Mouse (Mus musculus) small intestine, adult 2 months (tissue): ENCODE results near the gene Ripk1. TPM values are rescaled to one million over a fixed set of nuclear protein-coding genes. Genes with fewer than 3 reads are reported as not detected.

Experiments
- H3K27ac ChIP-seq: fragments of 200-500 bp; 2 replicates; pipeline ENCODE4 v1.5.1; 2012; ENCODE audit warnings: low read depth, low read length, control low read depth, inconsistent platforms; ENCODE audit not compliant: insufficient read depth
- H3K27me3 ChIP-seq: fragments of 200-500 bp; 2 replicates; pipeline ENCODE4 v1.6.1; 2012; ENCODE audit warnings: mild to moderate bottlenecking, moderate library complexity, low read length, inconsistent platforms; ENCODE audit not compliant: control insufficient read depth, insufficient read depth
- H3K36me3 ChIP-seq: fragments of 200-500 bp; 2 replicates; pipeline ENCODE4 v1.6.1; 2012; ENCODE audit warnings: mild to moderate bottlenecking, low read length, control low read depth, inconsistent platforms; ENCODE audit not compliant: control insufficient read depth, insufficient read depth
- H3K4me1 ChIP-seq: fragments of 200-500 bp; 2 replicates; pipeline ENCODE4 v1.6.1; 2012; ENCODE audit warnings: low read length, inconsistent platforms, mixed read lengths; ENCODE audit not compliant: control insufficient read depth, insufficient read depth, insufficient read length
- H3K4me3 ChIP-seq: fragments of 200-500 bp; 2 replicates; pipeline ENCODE4 v1.5.1; 2012; ENCODE audit warnings: low read depth, mild to moderate bottlenecking, control low read depth, inconsistent platforms, low read length, moderate library complexity
- CTCF ChIP-seq: fragments of 200-500 bp; IDR thresholded peaks from 2 replicates; pipeline ENCODE4 v1.5.1; 2012; ENCODE audit warnings: low read depth, mild to moderate bottlenecking, control low read depth, inconsistent platforms, low read length, moderate library complexity, mixed read lengths; ENCODE audit not compliant: insufficient replicate concordance, insufficient read length; ENCODE audit errors: extremely low read depth
- POLR2A ChIP-seq: fragments of 200-500 bp; IDR thresholded peaks from 2 replicates; pipeline ENCODE4 v1.6.1; 2012; ENCODE audit warnings: low read depth, mild to moderate bottlenecking, control low read depth, inconsistent platforms, low read length, moderate library complexity
- WGBS: fragments of 180-500 bp; shearing (Covaris S2); methylation state at CpG from one replicate; pipeline ENCODE4 v1.1.7; 2018; 5-methylcytosine and 5-hydroxymethylcytosine counted together
- polyA plus RNA-seq: library from polyadenylated mRNA; depleted of rRNA; stranded (reverse); fragments of >200 nt; gene quantifications from 2 replicates; pipeline ENCODE4 v1.2.3, GENCODE M21; 2012

Gene Ripk1
- polyA plus RNA-seq, 1 experiment = 18.8 TPM

DNA sequence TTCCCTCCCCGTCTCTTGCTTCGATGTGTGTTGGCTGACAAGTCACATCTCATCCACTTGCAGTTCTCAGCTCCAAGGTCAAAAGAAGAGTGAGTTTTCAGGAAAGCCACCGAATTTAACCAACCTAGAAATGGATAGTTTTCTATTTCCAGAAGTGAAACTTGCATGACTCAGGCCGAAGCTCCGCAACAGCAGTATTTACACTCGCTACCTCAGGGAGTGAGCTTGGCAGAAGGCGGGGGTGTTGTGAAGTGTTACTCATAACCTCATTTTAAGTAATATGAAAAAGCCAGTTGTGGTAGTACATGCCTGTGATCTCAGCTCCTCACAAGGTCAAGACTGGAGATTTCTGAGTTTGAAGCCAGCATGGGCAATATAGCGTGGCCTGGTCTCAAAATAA is 48.3 kb downstream of the Ripk1 start:
- 87% methylated on average over 8 of the region's 8 CpGs for WGBS
- H3K27ac ChIP-seq = no peak overlapping the region

DNA sequence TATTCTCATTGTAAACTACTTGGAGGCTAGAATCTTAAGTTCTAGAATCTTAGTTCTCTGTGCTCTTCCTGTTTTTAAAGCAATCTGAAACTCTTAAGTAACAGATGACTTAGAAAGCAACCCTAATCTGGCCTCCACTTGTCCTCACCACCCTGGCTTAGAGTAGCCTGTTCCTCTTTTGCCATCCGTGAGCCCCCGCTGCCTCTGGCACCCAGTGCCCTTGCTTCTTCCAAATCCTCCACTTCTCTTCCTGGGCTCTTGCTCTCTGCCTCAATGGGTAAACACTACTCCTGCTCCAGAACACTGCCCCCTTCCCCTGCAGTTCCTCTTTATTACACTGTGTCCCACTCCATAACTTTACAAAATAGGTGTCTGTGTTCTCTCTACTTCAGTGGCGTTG is 49.5 kb downstream of the Ripk1 start:
- TF ChIP-seq CTCF (no peak), POLR2A (no peak)
- peaks cover 4% of the 10 kb centered on the region for H3K36me3 ChIP-seq
- H3K4me1 ChIP-seq = peaks cover 5% of the 10 kb centered on the region; the same call in 1 of the 2 replicates
- H3K27ac ChIP-seq = no peak overlapping the region
- 91% methylated on average over 3 of the region's 3 CpGs for WGBS
- no peaks in the 10 kb centered on the region for H3K27me3 ChIP-seq
- H3K4me3 ChIP-seq = no peak overlapping the region

More for the DNA sequence above, 48.3 kb downstream of the Ripk1 start:
- TF ChIP-seq POLR2A (no peak), CTCF (no peak)
- Histone ChIP-seq H3K4me1 (peaks cover 5% of the 10 kb centered on the region; the same call in 1 of the 2 replicates), H3K4me3 (no peak overlapping the region), H3K36me3 (peaks cover 4% of the 10 kb centered on the region), H3K27me3 (no peaks in the 10 kb centered on the region)

DNA sequence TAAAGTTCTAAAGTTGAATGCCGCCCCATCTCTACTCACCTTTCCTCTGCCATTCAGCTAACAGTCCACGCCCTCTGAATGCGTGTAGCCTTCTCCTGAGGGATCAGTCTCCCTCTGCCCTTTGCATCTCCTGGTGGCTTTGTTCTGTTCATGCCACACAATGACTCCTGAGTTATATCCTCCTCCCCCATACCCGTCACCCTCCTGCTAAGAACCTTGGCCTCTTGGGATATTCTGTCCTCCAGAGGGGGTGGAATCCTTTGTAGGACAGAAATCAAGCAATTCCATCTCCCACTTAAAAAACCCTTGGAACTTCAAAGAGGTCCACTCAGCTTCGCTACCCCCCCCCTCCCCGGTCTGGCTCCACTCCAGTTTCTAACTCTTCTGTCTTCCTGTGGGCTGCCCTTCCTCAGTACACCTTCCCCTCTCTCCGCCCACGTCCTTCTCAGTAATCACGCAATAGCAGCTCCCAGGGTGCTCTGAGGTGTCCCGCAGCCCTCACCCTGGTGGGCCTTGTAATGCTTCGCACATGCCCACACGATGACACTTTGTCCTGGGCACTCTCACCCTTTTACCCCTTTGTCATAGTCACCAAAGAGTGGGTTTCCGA is 51.6 kb downstream of the Ripk1 start:
- TF ChIP-seq CTCF (no peak), POLR2A (no peak)
- Histone ChIP-seq H3K4me3 (no peak overlapping the region), H3K27me3 (no peaks in the 10 kb centered on the region), H3K4me1 (peaks cover 5% of the 10 kb centered on the region; the same call in 1 of the 2 replicates), H3K27ac (no peak overlapping the region), H3K36me3 (peaks cover 3% of the 10 kb centered on the region)
- WGBS = 86% methylated on average over 13 of the region's 13 CpGs

DNA sequence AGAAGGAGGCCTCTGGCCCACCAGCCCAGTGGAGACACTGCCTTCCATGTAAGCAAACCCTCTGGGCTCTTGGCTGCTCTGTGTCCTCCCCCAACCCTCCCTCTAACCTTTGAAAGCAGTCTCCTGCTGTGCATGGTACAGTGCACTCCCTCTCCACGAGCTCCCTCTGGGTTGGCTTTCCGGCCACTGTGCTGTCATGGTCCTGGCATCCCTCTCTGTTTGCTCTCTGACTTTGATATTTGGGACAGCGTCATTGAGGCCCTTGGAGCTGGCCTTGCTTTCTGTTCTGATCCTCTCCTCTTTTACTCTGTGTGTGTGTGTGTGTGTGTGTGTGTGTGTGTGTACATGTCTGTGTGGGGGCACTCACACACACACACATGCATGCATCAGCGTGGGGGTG is 52.2 kb downstream of the Ripk1 start:
- no peak overlapping the region for H3K27ac ChIP-seq
- H3K36me3 ChIP-seq = peaks cover 2% of the 10 kb centered on the region; the same call in 1 of the 2 replicates
- TF ChIP-seq CTCF (no peak), POLR2A (no peak)
- no peaks in the 10 kb centered on the region for H3K27me3 ChIP-seq
- H3K4me1 ChIP-seq = peaks cover 5% of the 10 kb centered on the region; the same call in 1 of the 2 replicates
- H3K4me3 ChIP-seq = no peak overlapping the region
- WGBS = 70% methylated on average over 4 of the region's 4 CpGs

DNA sequence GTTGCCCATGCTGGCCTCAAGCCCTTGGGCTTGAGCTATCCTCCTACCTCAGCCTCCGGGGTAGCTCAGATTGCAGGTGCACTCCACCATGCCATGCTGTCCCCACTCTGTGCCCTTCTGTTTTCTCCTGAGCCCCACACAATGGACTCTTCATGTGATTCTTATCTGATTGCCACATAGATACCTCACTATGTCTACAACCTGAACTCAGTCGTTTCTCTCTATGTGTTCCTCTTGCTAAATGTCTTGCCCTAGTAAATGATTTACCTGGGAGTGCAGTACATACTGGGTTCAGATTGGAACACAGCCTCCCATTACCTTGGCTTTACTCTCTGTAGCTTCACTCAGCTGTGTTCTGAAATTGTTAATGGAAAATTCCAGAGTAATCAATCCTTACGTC is 52.8 kb downstream of the Ripk1 start:
- H3K4me1 ChIP-seq = peaks cover 5% of the 10 kb centered on the region; the same call in 1 of the 2 replicates
- H3K4me3 ChIP-seq = no peak overlapping the region
- TF ChIP-seq CTCF = no peak
- no peak for TF ChIP-seq POLR2A
- H3K36me3 ChIP-seq = peaks cover 2% of the 10 kb centered on the region; the same call in 1 of the 2 replicates
- 28% methylated on average over 3 of the region's 3 CpGs for WGBS
- H3K27ac ChIP-seq = no peak overlapping the region
- no peaks in the 10 kb centered on the region for H3K27me3 ChIP-seq

DNA sequence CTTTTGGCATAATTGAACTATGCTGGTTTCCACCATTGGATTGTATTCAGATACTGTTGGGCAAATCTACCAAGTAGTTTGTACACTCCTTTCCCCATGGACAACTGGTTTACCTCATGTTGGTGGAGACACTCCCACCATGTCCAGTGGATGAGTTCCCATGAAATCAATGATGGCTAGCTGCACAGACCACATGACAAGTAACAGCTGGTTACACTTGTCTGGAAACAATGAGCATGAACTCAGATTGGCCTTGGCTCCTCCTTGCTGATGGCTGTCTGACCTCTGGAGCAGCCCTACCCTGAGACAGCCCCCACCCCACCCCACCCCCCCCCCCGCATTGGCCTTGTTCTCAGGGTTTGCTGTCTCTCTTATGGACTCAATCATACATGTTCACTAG is 55.1 kb downstream of the Ripk1 start:
- WGBS = 91% methylated on average over 1 of the region's 1 CpGs
- Histone ChIP-seq H3K4me3 (no peak overlapping the region), H3K27me3 (no peaks in the 10 kb centered on the region), H3K4me1 (peaks cover 6% of the 10 kb centered on the region; the same call in 1 of the 2 replicates), H3K27ac (no peak overlapping the region), H3K36me3 (no peaks in the 10 kb centered on the region)
- TF ChIP-seq CTCF (no peak), POLR2A (no peak)

DNA sequence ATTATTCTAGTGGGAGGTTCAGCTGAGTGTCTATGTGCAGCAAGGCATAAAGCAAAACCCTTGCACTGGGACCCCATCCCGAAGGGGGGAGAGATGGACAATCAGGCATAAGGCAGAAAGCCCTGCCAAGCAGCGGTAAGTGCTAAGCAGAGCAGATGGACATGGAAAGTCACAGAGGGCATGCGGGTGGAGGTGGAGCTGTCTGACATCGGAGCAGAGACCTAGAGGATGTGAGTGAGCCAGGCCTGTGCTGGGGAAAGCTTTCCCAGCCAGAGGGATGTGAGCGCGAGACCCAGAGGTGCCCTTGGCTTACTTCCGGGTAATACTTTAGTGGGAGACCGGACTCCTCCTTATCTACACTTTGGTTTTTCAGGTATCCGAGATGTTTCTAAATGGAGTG is 57.9 kb downstream of the Ripk1 start:
- H3K4me3 ChIP-seq = no peak overlapping the region
- WGBS = 93% methylated on average over 9 of the region's 9 CpGs
- peaks cover 6% of the 10 kb centered on the region for H3K4me1 ChIP-seq
- no peak overlapping the region for H3K27ac ChIP-seq
- no peak for TF ChIP-seq POLR2A
- TF ChIP-seq CTCF = no peak
- no peaks in the 10 kb centered on the region for H3K36me3 ChIP-seq
- no peaks in the 10 kb centered on the region for H3K27me3 ChIP-seq
